Mouse (Mus musculus) embryonic facial prominence, embryonic 12.5 days (tissue): ENCODE data around the gene Smpd4. TPM values are rescaled to one million over a fixed set of nuclear protein-coding genes. Genes with fewer than 3 reads are reported as not detected.

Experiments used
- ATAC-seq: fragments of 200-750 bp; cut with Nextera tagmentation; 2 replicates; pipeline ENCODE4 v1.8.0; 2017; ENCODE audit not compliant: insufficient number of reproducible peaks, insufficient read depth, low FRiP score, low TSS enrichment
- H3K27ac ChIP-seq: fragments of 300-500 bp; sonication (generic); 2 replicates; pipeline ENCODE4 v1.5.1; 2016; ENCODE audit warnings: mild to moderate bottlenecking
- H3K27me3 ChIP-seq: fragments of 300-500 bp; sonication (generic); 2 replicates; pipeline ENCODE4 v1.6.1; 2016; ENCODE audit warnings: mild to moderate bottlenecking, moderate library complexity
- H3K36me3 ChIP-seq: fragments of 300-500 bp; sonication (generic); 2 replicates; pipeline ENCODE4 v1.6.1; 2016; ENCODE audit warnings: mild to moderate bottlenecking
- H3K4me1 ChIP-seq: fragments of 300-500 bp; sonication (generic); 2 replicates; pipeline ENCODE4 v1.6.1; 2016
- H3K4me2 ChIP-seq: fragments of 300-500 bp; sonication (generic); replicated peaks from 2 replicates; pipeline ENCODE4 v1.6.1; 2016; ENCODE audit warnings: mild to moderate bottlenecking, moderate library complexity
- H3K4me3 ChIP-seq: fragments of 300-500 bp; sonication (generic); 2 replicates; pipeline ENCODE4 v1.5.1; 2016; ENCODE audit warnings: mild to moderate bottlenecking
- H3K9ac ChIP-seq: fragments of 300-500 bp; sonication (generic); 2 replicates; pipeline ENCODE4 v1.6.1; 2016; ENCODE audit warnings: mild to moderate bottlenecking, moderate library complexity
- H3K9me3 ChIP-seq: fragments of 300-500 bp; sonication (generic); 2 replicates; pipeline ENCODE4 v1.6.1; 2016; ENCODE audit warnings: mild to moderate bottlenecking, moderate library complexity
- WGBS: fragments of 180-500 bp; shearing (Covaris S2); methylation state at CpG from one replicate; pipeline ENCODE4 v1.1.7; 2016; 5-methylcytosine and 5-hydroxymethylcytosine counted together
- polyA plus RNA-seq: library from polyadenylated mRNA; unstranded; fragments of >200 nt; fragmentation: Nextera tagmentation; extraction: Ambion mirVana; gene quantifications from 2 replicates; pipeline ENCODE4 v1.2.1, GENCODE M21; 2016

Smpd4 gene
- polyA plus RNA-seq, 1 experiment from 2014 or later: 49.3 TPM

GRCm38 (mm10) chr16:17654188-17654795 lies 35.1 kb downstream of the Smpd4 start:
- no peak overlapping the region for H3K27ac ChIP-seq
- no peak overlapping the region for H3K4me3 ChIP-seq
- H3K4me1 ChIP-seq: no peaks in the 10 kb centered on the region
- no peaks in the 10 kb centered on the region for H3K9me3 ChIP-seq
- WGBS: 95% methylated on average over 4 of the region's 4 CpGs
- H3K36me3 ChIP-seq: peaks cover 81% of the 10 kb centered on the region
- H3K4me2 ChIP-seq: no peak overlapping the region
- H3K27me3 ChIP-seq: no peaks in the 10 kb centered on the region
- H3K9ac ChIP-seq: no peak overlapping the region
- ATAC-seq: no peak

GRCm38 (mm10) chr16:17656212-17656871 lies 37.2 kb downstream of the Smpd4 start:
- no peak for ATAC-seq
- WGBS: 88% methylated on average over 5 of the region's 5 CpGs
- H3K27me3 ChIP-seq: no peaks in the 10 kb centered on the region
- H3K9ac ChIP-seq: no peak overlapping the region
- H3K9me3 ChIP-seq: no peaks in the 10 kb centered on the region
- peaks cover 83% of the 10 kb centered on the region for H3K36me3 ChIP-seq
- no peak overlapping the region for H3K4me2 ChIP-seq
- no peak overlapping the region for H3K4me3 ChIP-seq
- no peak overlapping the region for H3K27ac ChIP-seq
- H3K4me1 ChIP-seq: no peaks in the 10 kb centered on the region

- no peak for ATAC-seq
- no peak overlapping the region for H3K4me3 ChIP-seq
- no peaks in the 10 kb centered on the region for H3K9me3 ChIP-seq
- H3K27me3 ChIP-seq: no peaks in the 10 kb centered on the region
- no peak overlapping the region for H3K27ac ChIP-seq
- H3K36me3 ChIP-seq: peaks cover 59% of the 10 kb centered on the region
- no peak overlapping the region for H3K9ac ChIP-seq
- H3K4me1 ChIP-seq: no peaks in the 10 kb centered on the region
- no peak overlapping the region for H3K4me2 ChIP-seq
Measured at GRCm38 (mm10) chr16:17665568-17665967, 46.4 kb downstream of the Smpd4 start.

GRCm38 (mm10) chr16:17669886-17670285 lies 50.7 kb downstream of the Smpd4 start:
- Histone ChIP-seq H3K9ac (no peak overlapping the region), H3K4me2 (no peak overlapping the region), H3K4me1 (no peaks in the 10 kb centered on the region), H3K4me3 (no peak overlapping the region), H3K27ac (no peak overlapping the region), H3K9me3 (no peaks in the 10 kb centered on the region), H3K27me3 (no peaks in the 10 kb centered on the region), H3K36me3 (peaks cover 72% of the 10 kb centered on the region)
- no peak for ATAC-seq

Other genes starting within 250 kb of the Smpd4 start
- gene Snap29, start 213.4 kb upstream of the Smpd4 start, polyA plus RNA-seq: 12.9 and 13.0 TPM in 2 replicates
- 44.6 and 45.2 TPM in 2 replicates for gene Pi4ka, start 213.0 kb upstream of the Smpd4 start, polyA plus RNA-seq
- 91.3 and 91.7 TPM in 2 replicates for gene Crkl, start 167.4 kb upstream of the Smpd4 start, polyA plus RNA-seq
- 1.0 and 1.5 TPM in 2 replicates for gene Aifm3, start 129.7 kb upstream of the Smpd4 start, polyA plus RNA-seq
- 104 and 118 TPM in 2 replicates for gene Lztr1, start 110.7 kb upstream of the Smpd4 start, polyA plus RNA-seq
- gene Thap7, start 88.2 kb upstream of the Smpd4 start, polyA plus RNA-seq: 66.6 and 73.1 TPM in 2 replicates
- not detected in 2 replicates for gene Lrrc74b, start 58.1 kb upstream of the Smpd4 start, polyA plus RNA-seq
- 0.34 and 0.46 TPM in 2 replicates for gene P2rx6, start 57.5 kb upstream of the Smpd4 start, polyA plus RNA-seq
- 3.7 and 3.8 TPM in 2 replicates for gene Slc7a4, start 36.1 kb upstream of the Smpd4 start, polyA plus RNA-seq
- 7.3 and 8.9 TPM in 2 replicates for gene Ccdc74a, start 27.1 kb downstream of the Smpd4 start, polyA plus RNA-seq
- 44.5 and 48.2 TPM in 2 replicates for gene Med15, start 113.5 kb downstream of the Smpd4 start, polyA plus RNA-seq
- gene Klhl22, start 140.3 kb downstream of the Smpd4 start, polyA plus RNA-seq: 92.6 and 94.5 TPM in 2 replicates
- 47.6 and 49.8 TPM in 2 replicates for gene Scarf2, start 177.9 kb downstream of the Smpd4 start, polyA plus RNA-seq
- 0.47 and 0.70 TPM in 2 replicates for gene B830017H08Rik, start 213.8 kb downstream of the Smpd4 start, polyA plus RNA-seq
- 2.6 and 3.3 TPM in 2 replicates for gene Car15, start 219.0 kb downstream of the Smpd4 start, polyA plus RNA-seq